Mouse (Mus musculus): ENCODE measurements around the gene Gm2030. TPM values are rescaled to one million over a fixed set of nuclear protein-coding genes. Genes with fewer than 3 reads are reported as not detected.
"Not testable (repeated sequence)": the region's sequence is repeated elsewhere in the genome, so short reads cannot be mapped to it uniquely, and the experiment has no call there.

The Gm2030 gene
- total RNA-seq (2021) = not detected

DNA sequence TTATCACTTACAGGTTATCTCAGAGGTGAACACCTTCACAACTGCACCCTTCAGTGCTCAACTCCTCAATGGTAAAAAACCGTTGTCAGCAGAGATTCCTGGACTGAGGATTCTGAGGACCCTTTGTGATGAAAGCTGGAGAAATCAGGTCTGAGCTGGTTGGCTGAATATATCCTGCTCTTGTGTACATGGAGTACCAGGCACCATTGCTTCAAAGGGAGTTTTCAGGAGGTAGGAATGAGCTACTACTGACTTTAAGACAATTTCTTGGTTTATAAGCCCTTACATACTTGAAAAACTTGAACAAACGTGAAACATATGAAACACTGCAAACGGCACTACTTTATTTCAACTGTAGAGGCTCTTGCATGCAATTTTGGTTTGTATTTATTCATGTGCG is at the start of gene Gm2030:
Gene Gm2030, minus strand, starts transcription at position 101 of the 400 bp plus-strand sequence.
- DNase-seq = not testable (repeated sequence)

Other genes with a start within 250 kb of the Gm2030 start
- gene Gm2012, start 78.7 kb downstream of the Gm2030 start, total RNA-seq (2021) = not detected
- gene Slx, start 235.5 kb upstream of the Gm2030 start, total RNA-seq (2021) = not detected